Mouse (Mus musculus) thymus, postnatal 4 days (tissue): Measurements from ENCODE around the gene Erc1.
"Not testable (repeated sequence)": the region's sequence is repeated elsewhere in the genome, so short reads cannot be mapped to it uniquely, and the experiment has no call there.

Experiments
- DNase-seq: peaks from one replicate; pipeline ENCODE4 v3.0.0; 2021

Gene Erc1

GRCm38 (mm10) chr6:119707911-119708310 is 140.1 kb downstream of the Erc1 start:
- DNase-seq, result no peak

- DNase-seq, result no peak
Observed at GRCm38 (mm10) chr6:119704899-119705298, 143.1 kb downstream of the Erc1 start.

- DNase-seq, result no peak
Observed at GRCm38 (mm10) chr6:119692754-119693153, 155.2 kb downstream of the Erc1 start.

GRCm38 (mm10) chr6:119686470-119686869 is 161.5 kb downstream of the Erc1 start:
- DNase-seq, result no peak

- DNase-seq, result no peak
Observed at GRCm38 (mm10) chr6:119680746-119681145, 167.2 kb downstream of the Erc1 start.

- DNase-seq, result no peak
Observed at GRCm38 (mm10) chr6:119674811-119675209, 173.2 kb downstream of the Erc1 start.

GRCm38 (mm10) chr6:119674201-119674810 is 173.7 kb downstream of the Erc1 start:
- no peak for DNase-seq

- DNase-seq, result no peak
Observed at GRCm38 (mm10) chr6:119669746-119670145, 178.2 kb downstream of the Erc1 start.

GRCm38 (mm10) chr6:119662936-119663335 is 185.0 kb downstream of the Erc1 start:
- no peak for DNase-seq

GRCm38 (mm10) chr6:119661081-119661493 is 186.9 kb downstream of the Erc1 start:
- DNase-seq, result no peak

GRCm38 (mm10) chr6:119658441-119658840 is 189.5 kb downstream of the Erc1 start:
- no peak for DNase-seq

- DNase-seq, result no peak
Observed at GRCm38 (mm10) chr6:119657418-119658178, 190.4 kb downstream of the Erc1 start.

- not testable (repeated sequence) for DNase-seq
Observed at GRCm38 (mm10) chr6:119654777-119655176, 193.2 kb downstream of the Erc1 start.

- DNase-seq, result no peak
Observed at GRCm38 (mm10) chr6:119643880-119644460, 204.0 kb downstream of the Erc1 start.

GRCm38 (mm10) chr6:119643178-119643728 is 204.7 kb downstream of the Erc1 start:
- DNase-seq, result no peak

- no peak for DNase-seq
Observed at GRCm38 (mm10) chr6:119642718-119643117, 205.2 kb downstream of the Erc1 start.

- DNase-seq, result no peak
Observed at GRCm38 (mm10) chr6:119635629-119636028, 212.3 kb downstream of the Erc1 start.

GRCm38 (mm10) chr6:119630622-119631021 is 217.3 kb downstream of the Erc1 start:
- DNase-seq, result no peak

GRCm38 (mm10) chr6:119601379-119601778 is 246.6 kb downstream of the Erc1 start:
- no peak for DNase-seq

- no peak for DNase-seq
Observed at GRCm38 (mm10) chr6:119595440-119595839, 252.5 kb downstream of the Erc1 start.

- DNase-seq, result no peak
Observed at GRCm38 (mm10) chr6:119590872-119591271, 257.1 kb downstream of the Erc1 start.

- no peak for DNase-seq
Observed at GRCm38 (mm10) chr6:119587897-119588296, 260.1 kb downstream of the Erc1 start.

GRCm38 (mm10) chr6:119587454-119587853 is 260.5 kb downstream of the Erc1 start:
- no peak for DNase-seq
